Mouse (Mus musculus): ENCODE results near the gene Hmgb1.

DNA sequence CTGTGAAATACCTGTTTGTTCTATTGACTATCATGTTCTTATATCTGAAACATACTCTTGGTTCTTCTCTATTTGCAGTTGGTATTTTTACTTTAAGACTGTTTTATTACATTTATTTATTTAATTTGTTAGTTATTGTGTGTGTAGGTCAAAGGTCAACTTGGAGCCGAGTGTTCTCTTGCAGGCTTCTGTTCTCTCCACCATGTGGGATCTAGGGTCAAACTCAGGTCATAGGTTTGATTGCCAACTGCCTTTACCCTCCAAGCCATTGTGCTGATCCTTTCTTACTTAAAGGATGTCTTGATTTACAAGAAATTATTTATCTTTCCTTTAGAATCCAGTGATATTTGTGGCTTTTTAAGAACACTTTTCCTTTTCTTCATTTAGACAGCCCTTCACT is 12.3 kb upstream of the Hmgb1 start:
- TF ChIP-seq POLR2A (IDR thresholded peaks at IDR 0.05; ENCODE audit: low read depth, low read length) (no peak), CTCF (IDR thresholded peaks at IDR 0.05; ENCODE audit: extremely low read depth, insufficient read depth, insufficient read length, insufficient replicate concordance) (no peak)
